Mouse (Mus musculus) layer of hippocampus, postnatal 25 days (tissue): ENCODE results near the gene S1pr2. TPM values are rescaled to one million over a fixed set of nuclear protein-coding genes. Genes with fewer than 3 reads are reported as not detected.

Experiments used
- microRNA-seq, 2 experiments: library from miRNA; unstranded; fragments of <30 nt; microRNA quantifications; one replicate each; pipeline ENCODE4 v1.2.0; 2021
- total RNA-seq, 2 experiments: library from RNA; stranded (reverse); gene quantifications; 2 replicates each; pipeline ENCODE4 v1.2.3; 2021

S1pr2 gene
- total RNA-seq, 2 experiments from 2014 or later: 2.5 to 3.6 TPM

Small RNAs within 50 kb of the gene (microRNA-seq; reads per million reads assigned to microRNA genes)
- 0.80 to 0.92 reads per million in 2 experiments for gene Mir7081

Other genes starting within 250 kb of the S1pr2 start
- gene Olfm2, start 230.4 kb downstream of the S1pr2 start, total RNA-seq: 10 to 100 TPM; 52.6 to 54.3 TPM
- 1 to 10 TPM; 1.2 to 2.5 TPM for gene Col5a3, start 161.7 kb downstream of the S1pr2 start, total RNA-seq
- not detected for gene Rdh8, start 158.3 kb downstream of the S1pr2 start, total RNA-seq
- gene A230050P20Rik, start 108.1 kb downstream of the S1pr2 start, total RNA-seq: 10 to 100 TPM; 50.7 to 77.1 TPM
- gene Angptl6, start 97.1 kb downstream of the S1pr2 start, total RNA-seq: 10 to 100 TPM; 10.5 to 11.4 TPM
- 10 to 100 TPM; 23.5 to 25.5 TPM for gene Ppan, start 88.6 kb downstream of the S1pr2 start, total RNA-seq
- 100 to 1,000 TPM; 118 to 122 TPM for gene Eif3g, start 78.2 kb downstream of the S1pr2 start, total RNA-seq
- 10 to 100 TPM; 34.6 to 36.3 TPM for gene Dnmt1, start 16.9 kb downstream of the S1pr2 start, total RNA-seq
- 10 to 100 TPM; 60.1 to 62.4 TPM for gene Mrpl4, start 26.0 kb upstream of the S1pr2 start, total RNA-seq
- 1 to 10 TPM; 2.1 to 2.7 TPM for gene Icam1, start 39.2 kb upstream of the S1pr2 start, total RNA-seq
- gene Icam4, start 52.6 kb upstream of the S1pr2 start, total RNA-seq: under 1 TPM; 0.84 to 0.87 TPM
- gene Icam5, start 55.3 kb upstream of the S1pr2 start, total RNA-seq: 100 to 1,000 TPM; 389 to 394 TPM
- under 1 TPM in 1 of 2 experiments, not detected in 1; 0.94 TPM for gene Zglp1, start 90.3 kb upstream of the S1pr2 start, total RNA-seq
- 1 to 10 TPM; 1.1 to 1.3 TPM for gene Gm49373, start 96.3 kb upstream of the S1pr2 start, total RNA-seq
- 10 to 100 TPM; 67.2 to 68.2 TPM for gene Fdx1l, start 96.8 kb upstream of the S1pr2 start, total RNA-seq
- 1 to 10 TPM; 2.4 to 2.7 TPM for gene Gm38431, start 115.2 kb upstream of the S1pr2 start, total RNA-seq
- 10 to 100 TPM; 28.4 to 34.7 TPM for gene Raver1, start 115.2 kb upstream of the S1pr2 start, total RNA-seq
- gene Tyk2, start 154.5 kb upstream of the S1pr2 start, total RNA-seq: 10 to 100 TPM; 12.7 to 16.4 TPM
- 100 to 1,000 TPM; 144 to 156 TPM for gene Cdc37, start 173.2 kb upstream of the S1pr2 start, total RNA-seq
- gene Pde4a, start 188.9 kb upstream of the S1pr2 start, total RNA-seq: 10 to 100 TPM; 74.0 to 85.1 TPM